Mouse (Mus musculus): ENCODE data around the gene Mcrip1.

Gene Mcrip1

DNA sequence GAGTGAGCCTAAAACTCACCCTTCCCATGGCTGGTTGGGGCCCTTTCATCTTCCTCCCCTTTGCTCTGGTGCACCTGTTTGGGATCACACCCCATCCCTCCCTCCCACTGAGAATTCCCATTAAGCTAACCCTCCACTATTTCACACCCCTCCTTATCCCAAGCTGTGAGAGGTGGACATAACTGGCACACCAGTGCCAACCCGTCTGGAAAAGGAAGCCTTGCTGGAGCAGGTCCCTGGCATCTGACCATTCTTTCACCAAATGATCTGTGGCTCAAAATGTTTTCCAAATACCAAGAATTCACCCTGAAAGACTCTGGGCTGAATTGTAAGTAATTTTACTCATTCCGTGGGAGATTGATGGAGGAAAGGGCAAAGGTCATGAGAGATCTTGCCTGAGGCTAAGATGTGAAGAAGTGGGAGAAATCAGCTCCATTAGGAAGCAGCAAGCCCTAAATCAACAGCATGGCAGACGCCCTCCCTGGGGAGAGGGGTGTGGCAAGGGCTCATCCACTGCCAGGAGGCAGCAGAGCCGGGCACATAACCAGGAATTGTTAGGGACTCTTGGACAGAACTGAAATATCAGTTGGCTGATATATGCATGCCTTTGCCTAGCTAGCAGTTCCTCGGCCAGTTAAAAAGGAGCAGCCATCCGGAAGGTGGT lies 36.6 kb downstream of the Mcrip1 start:
- no peak for DNase-seq (ENCODE audit: low spot score)

- DNase-seq (ENCODE audit: low spot score), result no peak
Observed at GRCm38 (mm10) chr11:120510375-120511030, 39.0 kb downstream of the Mcrip1 start.

DNA sequence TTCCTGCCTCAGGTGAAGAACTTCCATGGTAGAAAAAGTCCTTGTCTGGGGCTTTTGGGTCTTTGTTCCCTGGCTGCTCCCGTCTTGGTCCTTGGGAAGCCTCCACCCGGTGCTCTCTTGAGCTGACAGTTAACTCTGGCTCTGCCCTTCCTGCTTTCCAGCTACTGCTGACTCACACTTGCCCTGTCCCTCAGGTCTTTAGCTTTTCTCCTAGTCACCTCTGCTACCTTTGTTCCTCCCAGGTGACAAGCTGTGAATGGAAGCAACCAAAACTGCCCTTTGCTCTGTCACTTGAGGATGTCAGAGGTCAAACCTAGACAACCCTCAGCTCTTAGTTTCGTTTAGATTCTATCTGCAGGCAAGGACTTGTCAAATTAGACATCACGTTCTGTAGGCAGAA lies 39.6 kb downstream of the Mcrip1 start:
- no peak for DNase-seq (ENCODE audit: low spot score)

DNA sequence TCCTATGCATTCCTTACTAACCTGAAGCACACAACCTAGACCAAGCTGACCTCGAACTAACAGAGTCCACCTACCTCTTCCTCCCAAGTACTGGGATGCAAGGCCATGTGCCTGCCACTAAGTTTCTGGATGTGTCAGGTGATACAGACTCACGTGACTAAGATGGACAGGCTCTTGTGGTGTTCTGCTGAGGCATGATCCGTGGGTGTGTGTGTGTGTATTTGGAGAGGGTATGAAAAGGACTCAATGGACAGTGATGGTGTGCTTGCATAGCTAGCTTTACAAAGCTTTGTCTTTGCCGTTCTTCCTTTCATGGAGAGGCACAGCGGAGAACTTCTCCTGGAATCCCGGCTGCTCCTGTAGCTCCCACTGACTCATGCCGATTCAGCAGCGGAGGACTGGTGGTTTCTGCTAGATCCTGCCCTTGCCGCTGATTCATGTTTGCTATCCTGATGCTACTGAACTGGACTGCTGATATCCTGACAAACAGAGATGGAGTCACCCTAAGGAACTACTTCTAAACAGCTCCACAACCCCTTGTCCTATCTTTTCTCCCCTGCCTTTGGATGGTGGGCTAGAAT lies 41.1 kb downstream of the Mcrip1 start:
- no peak for DNase-seq (ENCODE audit: low spot score)

DNA sequence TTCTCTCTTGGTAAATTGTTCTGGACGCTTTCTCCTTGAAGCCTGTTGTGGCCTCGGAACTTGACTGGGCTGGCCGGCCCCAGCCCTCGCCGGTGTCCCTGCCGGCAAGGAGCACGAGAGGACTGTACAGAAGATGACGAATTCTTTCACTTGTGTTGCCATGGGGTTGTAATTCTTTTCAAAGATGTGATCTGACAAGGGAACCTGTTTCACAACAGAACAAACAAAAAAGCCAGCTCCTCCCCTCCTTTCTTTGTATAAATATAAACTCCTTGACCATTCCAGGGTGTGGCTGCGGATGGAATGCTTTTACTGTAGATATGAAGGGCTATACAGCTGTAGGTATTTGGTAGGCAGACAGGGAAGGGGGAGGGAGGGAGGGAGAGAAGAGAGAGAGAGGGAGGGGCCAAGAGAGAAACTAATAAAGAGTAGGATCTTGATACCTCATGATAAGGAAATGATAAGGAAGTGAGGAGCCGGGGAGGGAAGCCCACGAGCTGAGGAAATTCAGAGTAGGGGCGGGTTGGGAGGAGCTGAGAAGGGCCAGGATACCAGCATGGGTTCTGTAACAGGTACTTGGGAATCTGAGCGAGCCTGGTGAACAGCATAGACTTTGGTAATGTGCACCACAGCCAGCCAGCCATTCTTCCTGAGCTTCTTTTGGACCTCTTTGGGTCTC lies 41.8 kb downstream of the Mcrip1 start:
- DNase-seq (ENCODE audit: low spot score), result no peak

DNA sequence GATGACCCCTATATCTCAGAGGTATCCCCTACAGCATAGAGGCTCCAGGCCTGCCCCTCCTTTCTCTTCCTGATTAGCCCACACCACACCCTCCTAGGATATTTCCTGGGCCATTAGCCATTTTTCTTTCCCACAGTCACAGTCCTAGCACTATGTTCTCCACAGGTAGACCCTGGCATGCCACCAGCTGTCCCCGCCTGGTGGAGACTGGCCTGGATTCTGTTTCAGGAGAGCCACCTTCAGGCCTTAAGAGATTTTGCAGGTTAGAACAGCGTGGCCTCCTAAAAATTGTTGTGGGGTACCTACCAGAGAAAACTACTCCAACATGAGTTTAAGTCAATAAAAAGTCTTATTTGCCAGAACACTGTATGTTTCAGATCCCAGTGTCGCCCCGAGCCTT lies 42.6 kb downstream of the Mcrip1 start:
- no peak for DNase-seq (ENCODE audit: low spot score)

GRCm38 (mm10) chr11:120505661-120506060 lies 43.9 kb downstream of the Mcrip1 start:
- DNase-seq (ENCODE audit: low spot score), result no peak

GRCm38 (mm10) chr11:120501701-120502100 lies 47.8 kb downstream of the Mcrip1 start:
- no peak for DNase-seq (ENCODE audit: low spot score)

GRCm38 (mm10) chr11:120501018-120501417 lies 48.5 kb downstream of the Mcrip1 start:
- DNase-seq (ENCODE audit: low spot score), result no peak

DNA sequence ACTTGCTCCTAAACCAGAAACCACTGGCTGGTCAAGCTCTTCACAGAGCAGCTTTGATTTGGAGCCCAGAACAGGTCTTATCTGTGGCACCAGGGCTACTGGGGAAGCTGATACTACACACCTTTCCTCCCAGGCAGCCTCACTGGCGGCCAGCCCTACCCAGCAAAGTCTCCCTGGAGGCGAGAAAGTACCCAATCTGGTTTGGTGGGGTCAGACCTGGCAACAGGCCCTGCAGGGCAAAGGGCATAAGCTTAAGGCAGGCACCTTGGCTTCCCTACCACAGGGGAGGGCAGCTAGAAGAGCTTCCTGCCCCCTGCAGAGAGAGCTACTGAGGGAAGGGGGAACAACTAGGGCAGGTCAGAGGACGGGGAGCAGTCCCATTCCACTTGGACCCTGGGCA lies 49.2 kb downstream of the Mcrip1 start:
- no peak for DNase-seq (ENCODE audit: low spot score)

GRCm38 (mm10) chr11:120499894-120500293 lies 49.6 kb downstream of the Mcrip1 start:
- no peak for DNase-seq (ENCODE audit: low spot score)

GRCm38 (mm10) chr11:120498891-120499290 lies 50.6 kb downstream of the Mcrip1 start:
- DNase-seq (ENCODE audit: low spot score), result no peak

GRCm38 (mm10) chr11:120498226-120498625 lies 51.3 kb downstream of the Mcrip1 start:
- DNase-seq (ENCODE audit: low spot score), result no peak

- no peak for DNase-seq (ENCODE audit: low spot score)
Observed at GRCm38 (mm10) chr11:120497436-120497835, 52.1 kb downstream of the Mcrip1 start.

- DNase-seq (ENCODE audit: low spot score), result no peak
Observed at GRCm38 (mm10) chr11:120493911-120494310, 55.6 kb downstream of the Mcrip1 start.

- DNase-seq (ENCODE audit: low spot score), result no peak
Observed at GRCm38 (mm10) chr11:120493351-120493750, 56.2 kb downstream of the Mcrip1 start.

Data from spleen, adult 12 weeks (tissue).